Mouse (Mus musculus): ENCODE results near the gene Mast4. TPM values are rescaled to one million over a fixed set of nuclear protein-coding genes. Genes with fewer than 3 reads are reported as not detected.

Gene Mast4
- total and polyA plus RNA-seq, 3 experiments = 0.04 to 1.1 (median 0.23) TPM

- peaks cover 29% of the 10 kb centered on the region for H3K4me1 ChIP-seq (ENCODE audit: insufficient read depth, low read depth, low read length)
- no peak for DNase-seq (ENCODE audit: low spot score)
- TF ChIP-seq TAL1 (conservative IDR thresholded peaks at IDR 0.05; ENCODE audit: low read depth, low read length) = no peak
- TF ChIP-seq CTCF (IDR thresholded peaks at IDR 0.05; ENCODE audit: low read depth, low read length) = no peak
- TF ChIP-seq GATA2 (IDR thresholded peaks at IDR 0.05; ENCODE audit: borderline replicate concordance, low read depth, low read length) = no peak
- TF ChIP-seq POLR2AphosphoS5 (IDR thresholded peaks at IDR 0.05; ENCODE audit: insufficient replicate concordance, low read depth, low read length) = no peak
- no peak for TF ChIP-seq GATA1 (IDR thresholded peaks at IDR 0.05; ENCODE audit: borderline replicate concordance, low read length)
- H3K27me3 ChIP-seq (ENCODE audit: insufficient read depth, low read length) = peaks cover 6% of the 10 kb centered on the region
- no peaks in the 10 kb centered on the region for H3K9me3 ChIP-seq (replicated peaks)
- no peak overlapping the region for H3K4me3 ChIP-seq (ENCODE audit: low read depth, low read length)
- no peaks in the 10 kb centered on the region for H3K36me3 ChIP-seq (replicated peaks)
- no peak for ATAC-seq (ENCODE audit: extremely low read depth, insufficient number of reproducible peaks, low FRiP score, poor library complexity, severe bottlenecking)
These were observed 105.2 kb downstream of the Mast4 start for GRCm38 (mm10) chr13:103229069-103229468.

GRCm38 (mm10) chr13:103225895-103226815, 108.1 kb downstream of the Mast4 start:
- no peak for TF ChIP-seq GATA2 (IDR thresholded peaks at IDR 0.05; ENCODE audit: borderline replicate concordance, low read depth, low read length)
- no peak for TF ChIP-seq TAL1 (conservative IDR thresholded peaks at IDR 0.05; ENCODE audit: low read depth, low read length)
- TF ChIP-seq GATA1 (IDR thresholded peaks at IDR 0.05; ENCODE audit: borderline replicate concordance, low read length) = no peak
- TF ChIP-seq CTCF (IDR thresholded peaks at IDR 0.05; ENCODE audit: low read depth, low read length) = no peak
- TF ChIP-seq POLR2AphosphoS5 (IDR thresholded peaks at IDR 0.05; ENCODE audit: insufficient replicate concordance, low read depth, low read length) = no peak
- Histone ChIP-seq H3K9me3 (replicated peaks) (no peaks in the 10 kb centered on the region), H3K4me3 (ENCODE audit: low read depth, low read length) (no peak overlapping the region), H3K4me1 (ENCODE audit: insufficient read depth, low read depth, low read length) (peaks cover 56% of the 10 kb centered on the region), H3K36me3 (replicated peaks) (no peaks in the 10 kb centered on the region), H3K27me3 (ENCODE audit: insufficient read depth, low read length) (no peaks in the 10 kb centered on the region)
- ATAC-seq (ENCODE audit: extremely low read depth, insufficient number of reproducible peaks, low FRiP score, poor library complexity, severe bottlenecking) (peak; percentile 38), DNase-seq (ENCODE audit: low spot score) (no peak)

GRCm38 (mm10) chr13:103225217-103225894, 108.9 kb downstream of the Mast4 start:
- ATAC-seq (ENCODE audit: extremely low read depth, insufficient number of reproducible peaks, low FRiP score, poor library complexity, severe bottlenecking) = no peak
- H3K4me1 ChIP-seq (ENCODE audit: insufficient read depth, low read depth, low read length) = peaks cover 64% of the 10 kb centered on the region
- H3K9me3 ChIP-seq (replicated peaks) = no peaks in the 10 kb centered on the region
- no peak for DNase-seq (ENCODE audit: low spot score)
- no peaks in the 10 kb centered on the region for H3K27me3 ChIP-seq (ENCODE audit: insufficient read depth, low read length)
- TF ChIP-seq CTCF (IDR thresholded peaks at IDR 0.05; ENCODE audit: low read depth, low read length) = no peak
- no peak for TF ChIP-seq POLR2AphosphoS5 (IDR thresholded peaks at IDR 0.05; ENCODE audit: insufficient replicate concordance, low read depth, low read length)
- no peak overlapping the region for H3K4me3 ChIP-seq (ENCODE audit: low read depth, low read length)
- no peaks in the 10 kb centered on the region for H3K36me3 ChIP-seq (replicated peaks)

- DNase-seq (ENCODE audit: low spot score) (no peak), ATAC-seq (ENCODE audit: extremely low read depth, insufficient number of reproducible peaks, low FRiP score, poor library complexity, severe bottlenecking) (peak; percentile 67)
- Histone ChIP-seq H3K9me3 (replicated peaks) (no peaks in the 10 kb centered on the region), H3K36me3 (replicated peaks) (no peaks in the 10 kb centered on the region), H3K4me1 (ENCODE audit: insufficient read depth, low read depth, low read length) (peaks cover 78% of the 10 kb centered on the region), H3K4me3 (ENCODE audit: low read depth, low read length) (peak overlapping the region; percentile 35; the same call in 1 of the 2 replicates), H3K27me3 (ENCODE audit: insufficient read depth, low read length) (no peaks in the 10 kb centered on the region)
- TF ChIP-seq POLR2AphosphoS5 (IDR thresholded peaks at IDR 0.05; ENCODE audit: insufficient replicate concordance, low read depth, low read length) = no peak
- peak; percentile 66 for TF ChIP-seq TAL1 (conservative IDR thresholded peaks at IDR 0.05; ENCODE audit: low read depth, low read length)
These were observed 113.7 kb downstream of the Mast4 start for GRCm38 (mm10) chr13:103220479-103221064.

- no peaks in the 10 kb centered on the region for H3K36me3 ChIP-seq (replicated peaks)
- ATAC-seq (ENCODE audit: extremely low read depth, insufficient number of reproducible peaks, low FRiP score, poor library complexity, severe bottlenecking) (no peak), DNase-seq (ENCODE audit: low spot score) (no peak)
- no peaks in the 10 kb centered on the region for H3K9me3 ChIP-seq (replicated peaks)
- H3K27me3 ChIP-seq (ENCODE audit: insufficient read depth, low read length) = no peaks in the 10 kb centered on the region
- no peak overlapping the region for H3K4me3 ChIP-seq (ENCODE audit: low read depth, low read length)
- TF ChIP-seq TAL1 (conservative IDR thresholded peaks at IDR 0.05; ENCODE audit: low read depth, low read length) = no peak
- TF ChIP-seq POLR2AphosphoS5 (IDR thresholded peaks at IDR 0.05; ENCODE audit: insufficient replicate concordance, low read depth, low read length) = no peak
- H3K4me1 ChIP-seq (ENCODE audit: insufficient read depth, low read depth, low read length) = peaks cover 75% of the 10 kb centered on the region
These were observed 114.3 kb downstream of the Mast4 start for GRCm38 (mm10) chr13:103219999-103220398.

DNA sequence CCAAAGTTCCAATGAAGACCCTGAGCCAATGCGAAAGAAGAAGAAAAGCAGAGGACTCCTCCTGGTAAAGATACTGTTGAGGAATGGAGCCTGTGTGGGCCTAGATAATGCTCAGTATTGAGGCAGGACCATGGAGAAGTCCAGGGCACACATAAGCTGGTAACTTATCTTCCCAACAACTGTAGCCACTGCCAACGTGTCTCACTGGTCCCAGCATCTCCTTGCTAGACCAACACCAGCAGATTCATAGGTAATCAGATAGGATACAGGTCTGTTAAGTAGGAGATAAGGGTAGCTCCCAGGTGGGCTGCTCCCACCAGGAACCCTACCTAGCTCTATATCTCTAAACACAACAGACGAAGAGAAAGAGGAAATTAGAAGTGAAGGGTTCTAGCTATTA, 116.8 kb downstream of the Mast4 start:
- peaks cover 59% of the 10 kb centered on the region for H3K4me1 ChIP-seq (ENCODE audit: insufficient read depth, low read depth, low read length)
- DNase-seq (ENCODE audit: low spot score) (no peak), ATAC-seq (ENCODE audit: extremely low read depth, insufficient number of reproducible peaks, low FRiP score, poor library complexity, severe bottlenecking) (peak; percentile 52)
- no peak overlapping the region for H3K4me3 ChIP-seq (ENCODE audit: low read depth, low read length)
- H3K36me3 ChIP-seq (replicated peaks) = no peaks in the 10 kb centered on the region
- H3K27me3 ChIP-seq (ENCODE audit: insufficient read depth, low read length) = no peaks in the 10 kb centered on the region; the same call in 1 of the 2 replicates
- TF ChIP-seq GATA1 (IDR thresholded peaks at IDR 0.05; ENCODE audit: borderline replicate concordance, low read length) = no peak
- peak; percentile 66 for TF ChIP-seq TAL1 (conservative IDR thresholded peaks at IDR 0.05; ENCODE audit: low read depth, low read length)
- no peaks in the 10 kb centered on the region for H3K9me3 ChIP-seq (replicated peaks)

Measured in G1E (cell line).